Mouse (Mus musculus): ENCODE measurements at regions not wholly inside any gene's neighbourhood (a gene's known extent, or its start where the extent isn't known, plus 50 kb on each side); places are given as distances from the start of the nearest gene placed in this dataset.

DNA sequence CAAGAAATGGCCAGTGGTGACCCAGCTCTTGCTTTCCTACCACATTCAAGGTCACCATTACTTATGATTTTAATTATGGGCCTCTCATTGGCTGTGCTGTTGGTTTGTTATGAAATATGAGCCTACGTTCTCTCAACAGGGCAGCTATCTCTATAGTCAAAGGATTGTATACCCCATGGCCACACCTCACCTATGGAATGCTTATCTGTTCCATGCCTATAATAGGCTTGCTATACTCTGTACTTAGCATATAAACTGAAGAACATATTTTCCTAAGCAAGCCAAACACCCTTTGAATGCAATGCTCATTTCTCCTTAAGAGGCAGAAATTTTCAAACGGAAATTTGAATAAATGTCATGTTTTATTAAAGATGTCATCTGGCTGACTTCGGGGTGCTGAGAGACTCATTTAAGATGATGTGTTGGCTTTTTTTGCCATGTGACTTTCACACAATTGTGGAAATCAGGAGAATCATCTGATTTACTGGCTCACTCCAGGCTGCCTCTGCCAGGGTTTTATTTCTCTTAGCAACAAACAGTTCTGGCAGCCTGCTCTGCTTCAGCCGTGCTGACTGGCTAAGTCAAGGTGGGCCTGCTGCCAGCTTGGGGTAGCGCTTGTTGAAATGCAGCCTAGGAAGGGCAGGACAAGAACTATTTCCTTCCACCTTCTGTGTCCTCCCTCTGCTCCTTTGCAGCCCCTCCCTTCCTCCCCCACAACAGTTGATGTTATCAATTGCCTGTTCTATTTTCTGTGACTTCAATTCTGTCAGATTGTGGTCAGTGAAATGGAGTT is 102.0 kb upstream of the Nampt start:
- DNase-seq = peak; percentile 54 to 77
- intact Hi-C loops (cut with DNase I) = no loop called here

DNA sequence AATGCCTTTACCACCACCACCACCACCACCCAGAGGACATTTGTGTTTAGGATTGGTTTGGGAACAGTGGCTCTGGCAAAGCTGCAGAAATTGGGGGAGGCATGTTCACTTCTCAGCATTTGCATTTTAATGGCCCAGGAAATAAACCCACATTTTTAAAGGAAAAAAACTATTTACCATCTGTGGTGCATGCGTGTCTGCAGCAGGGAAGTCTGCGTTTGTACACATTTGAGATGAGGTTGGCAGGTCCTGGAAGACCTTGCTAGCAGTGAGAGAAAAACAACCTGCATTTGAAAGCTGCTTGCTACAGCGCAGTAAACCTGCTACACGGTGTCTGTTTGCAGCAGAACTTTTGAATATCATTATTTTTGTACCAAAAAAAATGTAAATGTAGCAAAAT is 100.1 kb upstream of the Nampt start:
- no peak for DNase-seq
- intact Hi-C loops (cut with DNase I) = no loop called here

DNA sequence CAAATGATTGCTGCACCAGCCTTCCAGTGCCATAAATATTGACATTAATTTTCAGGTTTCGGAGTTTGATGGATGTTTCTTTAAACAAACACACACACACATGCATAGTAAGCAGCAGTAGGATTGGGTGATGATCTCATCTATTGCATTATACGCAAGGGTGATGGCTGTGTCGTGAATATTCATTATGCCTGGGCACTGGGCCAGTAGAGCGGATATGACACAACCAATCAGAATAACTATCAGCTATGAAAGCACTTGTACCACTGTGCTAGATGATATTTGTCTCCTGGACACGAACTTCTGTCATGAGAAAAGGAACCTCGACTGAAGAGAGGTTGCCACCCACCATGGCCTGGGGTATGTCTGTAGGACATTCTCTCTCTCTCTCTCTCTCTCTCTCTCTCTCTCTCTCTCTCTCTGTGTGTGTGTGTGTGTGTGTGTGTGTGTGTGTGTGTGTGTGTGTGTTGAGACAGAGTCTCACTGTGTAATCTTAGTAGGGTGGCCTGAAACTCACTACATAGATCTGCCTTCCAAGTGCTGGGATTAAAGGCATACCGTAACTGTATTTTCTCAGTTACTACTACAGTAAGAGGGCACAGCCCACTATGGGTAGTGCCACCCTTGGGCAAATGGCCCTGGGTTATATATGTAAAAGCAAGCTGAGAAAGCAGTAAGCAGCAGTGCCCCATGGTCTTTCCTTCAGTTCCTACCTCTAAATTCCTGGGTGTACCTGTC is 94.7 kb upstream of the Nampt start:
- no peak for DNase-seq
- intact Hi-C loops (cut with DNase I) = no loop called here

DNA sequence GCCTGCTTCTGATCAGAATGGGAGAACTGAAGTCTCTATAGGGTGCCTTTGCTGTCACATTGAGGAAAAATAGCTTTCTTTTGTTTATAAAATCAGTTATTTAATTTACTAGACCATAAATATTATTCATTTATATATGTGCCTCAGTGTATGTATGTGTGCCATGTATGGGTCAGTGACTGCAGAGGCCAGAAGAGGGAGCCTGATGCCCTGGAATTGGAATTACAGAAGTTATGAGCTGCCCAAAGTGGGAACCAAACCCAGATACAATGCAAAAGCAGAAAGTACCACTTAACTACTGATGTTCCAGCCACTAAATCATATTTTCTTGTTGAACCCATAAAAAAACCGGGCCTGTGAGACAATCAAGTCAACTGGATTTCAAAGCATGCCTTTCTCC is 91.8 kb upstream of the Nampt start:
- no peak for DNase-seq
- intact Hi-C loops (cut with DNase I) = no loop called here

DNA sequence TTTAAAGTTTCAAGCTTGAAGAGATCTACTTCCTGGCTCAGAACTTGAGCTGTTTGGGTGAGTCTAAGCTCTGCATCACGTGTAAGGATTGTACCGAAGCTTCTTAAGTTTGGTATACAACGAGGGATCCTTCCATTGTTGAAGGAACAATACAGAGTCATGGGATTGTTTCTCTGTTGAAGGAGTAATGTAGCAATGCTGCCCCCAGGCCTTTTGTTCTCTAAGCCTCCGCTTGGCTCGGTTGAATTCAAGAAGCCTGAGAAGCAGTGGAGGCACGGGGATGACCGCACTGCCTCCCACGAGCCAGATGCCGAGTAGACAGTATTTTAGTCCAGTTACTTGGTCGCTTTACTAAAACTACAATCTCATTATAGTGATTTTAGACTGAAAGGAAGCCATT is 90.9 kb upstream of the Nampt start:
- intact Hi-C loops (cut with DNase I) = no loop called here
- no peak for DNase-seq

DNA sequence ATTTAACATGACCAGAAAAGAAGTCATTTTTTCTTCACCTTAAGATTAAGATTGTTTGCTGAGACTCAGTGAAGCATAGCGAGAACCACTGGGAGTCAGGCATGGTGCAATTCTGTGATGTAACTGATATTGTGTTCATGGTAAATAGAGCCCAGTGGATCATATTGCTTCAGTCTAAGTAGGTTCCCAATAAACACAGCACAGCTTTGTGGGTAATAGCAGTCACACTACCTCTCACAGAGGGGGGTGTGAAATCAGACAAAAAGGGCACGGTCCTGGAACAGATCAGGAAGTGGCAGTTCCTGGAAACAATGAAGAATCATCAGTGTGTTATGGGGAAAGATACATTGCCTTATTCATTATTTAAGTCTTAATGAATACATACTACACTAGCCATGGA is 84.1 kb upstream of the Nampt start:
- DNase-seq = no peak
- intact Hi-C loops (cut with DNase I) = no loop called here

DNA sequence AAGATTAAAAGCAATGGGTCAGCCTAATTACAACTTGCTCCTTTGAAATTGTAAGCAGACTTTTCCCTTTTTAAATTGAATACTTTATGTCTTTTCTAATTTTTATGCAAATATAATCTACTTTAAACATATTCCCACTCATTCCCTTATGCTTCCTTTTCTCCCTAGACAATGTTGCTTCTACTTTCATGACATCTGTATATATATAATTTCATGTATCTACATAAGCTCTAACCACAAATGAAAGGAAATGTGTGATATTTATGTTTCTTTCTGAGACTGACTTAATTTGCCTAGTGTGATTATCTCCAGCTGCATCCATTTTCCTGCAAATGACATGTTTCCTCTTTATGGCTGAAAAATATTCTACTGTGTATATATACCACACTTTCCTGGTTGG is 77.9 kb upstream of the Nampt start:
- DNase-seq = no peak
- intact Hi-C loops (cut with DNase I) = no loop called here

DNA sequence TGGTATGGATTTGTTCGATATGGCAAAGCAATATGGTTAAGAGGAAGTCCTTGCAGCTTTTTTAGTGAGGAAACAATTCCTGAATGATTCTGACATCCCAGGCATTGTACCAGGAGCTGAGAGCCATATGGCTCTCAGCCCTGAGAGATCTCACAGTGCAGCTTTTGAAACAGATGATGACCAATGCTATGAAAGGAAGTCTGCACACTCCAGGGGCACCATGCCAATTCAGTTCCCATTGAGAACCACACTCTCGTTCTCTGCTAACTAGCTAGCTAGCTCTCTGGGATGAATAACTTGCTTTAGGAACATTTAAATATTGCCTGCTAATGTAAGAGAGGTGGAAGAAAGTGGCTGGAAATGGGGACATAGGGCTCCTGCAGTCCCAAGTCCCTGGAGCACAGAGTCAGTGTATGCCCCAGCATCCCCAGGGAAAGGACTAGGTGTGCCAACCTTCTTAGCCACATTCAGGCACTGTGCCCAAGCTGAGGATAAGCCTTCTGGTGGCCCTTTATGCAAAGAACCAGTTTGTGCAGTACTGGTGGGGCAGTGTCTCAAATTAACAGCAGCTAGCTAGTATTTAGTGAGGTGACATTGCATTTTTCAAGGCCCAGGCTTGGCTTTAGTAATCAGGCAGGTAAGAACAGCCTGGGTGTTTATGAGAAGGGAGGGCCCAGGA is 61.8 kb upstream of the Nampt start:
- intact Hi-C loops (cut with DNase I) = no loop called here

DNA sequence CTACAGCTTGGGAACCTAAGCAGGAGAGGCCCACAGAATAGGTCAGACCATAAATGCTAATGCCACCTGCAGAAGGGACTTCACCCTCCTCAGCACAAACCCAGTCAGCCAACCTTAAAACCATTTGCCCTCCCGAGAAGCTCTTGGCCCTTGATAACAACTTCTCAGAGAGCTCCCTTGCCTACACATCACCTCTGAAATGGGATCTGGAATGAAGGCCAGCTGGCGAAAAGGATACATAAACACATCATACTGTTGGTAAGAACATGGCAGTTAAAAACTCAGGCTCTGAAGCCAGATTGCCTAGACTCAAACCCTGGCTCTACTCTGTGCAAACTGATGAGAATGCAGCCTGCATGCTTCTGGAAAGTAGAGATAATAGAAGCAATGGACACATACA is 61.2 kb upstream of the Nampt start:
- intact Hi-C loops (cut with DNase I) = no loop called here
- no peak for DNase-seq

More for the DNA sequence above, 61.8 kb upstream of the Nampt start:
- no peak for DNase-seq

DNA sequence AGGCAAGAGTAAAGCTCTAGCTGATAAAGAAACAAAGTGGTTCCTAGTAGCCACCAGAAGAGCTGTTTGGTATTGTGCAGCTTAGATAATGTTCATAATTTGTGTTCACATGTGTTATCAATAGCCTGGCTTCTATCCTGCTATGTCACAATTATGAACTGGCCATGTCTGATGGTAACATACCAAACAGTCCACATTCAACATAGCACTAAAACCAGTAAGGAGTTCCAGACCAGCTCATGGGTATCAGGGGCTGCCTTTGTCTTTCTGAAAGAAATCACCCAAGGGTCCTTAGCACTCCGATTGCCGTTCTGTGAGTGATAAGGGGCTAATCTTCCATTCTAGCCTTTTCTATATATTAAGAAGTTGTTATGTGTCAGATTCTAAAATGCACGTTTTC is 58.7 kb upstream of the Nampt start:
- intact Hi-C loops (cut with DNase I) = no loop called here
- no peak for DNase-seq

DNA sequence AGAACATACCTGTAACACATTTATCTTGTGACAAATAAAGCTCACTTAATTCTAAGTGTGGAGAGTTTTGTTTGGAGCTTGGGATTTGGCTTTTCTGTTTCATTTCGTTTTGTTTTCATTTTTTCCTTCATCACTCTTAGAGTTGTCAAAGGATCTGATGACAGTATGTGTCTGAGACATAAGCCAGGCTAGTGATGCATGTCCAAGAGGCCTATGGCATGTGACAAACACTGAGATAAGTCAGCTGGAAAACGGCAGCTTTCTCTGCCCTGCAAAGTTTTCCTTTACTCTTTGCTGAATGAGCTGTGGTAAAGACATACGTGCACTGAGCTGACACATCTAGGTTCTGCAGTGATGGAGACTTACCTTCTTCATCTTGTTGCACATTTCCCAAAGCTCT is 58.3 kb upstream of the Nampt start:
- no peak for DNase-seq
- intact Hi-C loops (cut with DNase I) = no loop called here

DNA sequence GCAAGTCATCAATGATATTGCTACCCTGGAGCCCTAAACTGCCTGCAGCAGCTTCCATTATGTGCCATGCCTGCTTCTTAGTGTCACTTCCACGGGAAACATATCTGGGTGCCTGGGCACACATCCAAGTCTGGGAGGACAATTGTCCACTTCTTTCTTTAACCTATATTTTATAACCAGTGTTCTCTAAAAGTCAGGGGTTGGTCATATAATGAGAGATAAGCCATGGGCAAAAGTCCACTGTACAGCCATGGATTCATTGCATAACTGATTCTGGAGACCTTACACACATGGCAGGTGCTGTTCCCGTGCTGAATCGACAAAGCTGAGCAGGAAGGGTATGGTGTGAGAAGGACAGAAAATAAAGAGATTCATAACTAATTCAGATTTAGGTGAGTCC is 55.1 kb upstream of the Nampt start:
- DNase-seq = no peak
- intact Hi-C loops (cut with DNase I) = no loop called here

DNA sequence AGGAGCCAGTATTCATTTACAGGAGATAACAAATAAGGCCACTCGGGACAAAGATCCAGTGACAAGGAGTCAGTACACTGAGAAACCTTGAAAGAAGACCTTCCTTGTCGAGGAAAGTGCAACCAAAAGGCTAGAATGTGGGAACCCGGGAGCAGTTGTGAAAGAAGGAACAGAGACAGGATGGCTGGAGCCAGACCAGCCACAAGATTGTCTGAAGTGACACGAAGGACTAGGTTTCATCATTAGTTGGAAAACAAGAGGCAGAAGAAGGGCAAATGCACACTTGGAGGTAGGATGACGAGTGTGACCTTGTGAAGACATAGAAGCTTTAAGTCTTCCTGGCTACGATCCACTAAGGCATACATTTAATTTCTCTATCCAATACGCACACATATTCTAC is 54.6 kb upstream of the Nampt start:
- intact Hi-C loops (cut with DNase I) = no loop called here
- no peak for DNase-seq

DNA sequence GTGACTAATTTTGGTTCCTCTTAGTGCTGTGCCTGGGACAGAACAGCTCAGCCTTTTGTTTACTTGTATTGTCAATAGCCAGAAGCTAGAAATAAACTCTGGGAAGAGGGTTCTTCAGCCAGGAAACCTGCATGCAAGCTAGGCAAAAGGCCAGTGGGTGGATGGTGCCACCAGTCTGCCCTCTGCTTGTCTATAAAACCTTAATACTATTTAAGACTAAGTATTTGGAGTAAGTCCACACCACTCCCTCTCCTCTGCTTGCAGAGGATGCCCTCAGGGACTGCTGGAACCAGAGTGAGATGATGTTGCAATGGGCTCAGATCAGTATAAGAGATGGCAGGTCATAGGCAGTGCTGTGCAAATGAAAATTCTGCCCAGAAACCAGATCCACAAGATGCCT is 53.5 kb upstream of the Nampt start:
- peak in 1 of 2 experiments; percentile 9 for DNase-seq
- intact Hi-C loops (cut with DNase I) = no loop called here

DNA sequence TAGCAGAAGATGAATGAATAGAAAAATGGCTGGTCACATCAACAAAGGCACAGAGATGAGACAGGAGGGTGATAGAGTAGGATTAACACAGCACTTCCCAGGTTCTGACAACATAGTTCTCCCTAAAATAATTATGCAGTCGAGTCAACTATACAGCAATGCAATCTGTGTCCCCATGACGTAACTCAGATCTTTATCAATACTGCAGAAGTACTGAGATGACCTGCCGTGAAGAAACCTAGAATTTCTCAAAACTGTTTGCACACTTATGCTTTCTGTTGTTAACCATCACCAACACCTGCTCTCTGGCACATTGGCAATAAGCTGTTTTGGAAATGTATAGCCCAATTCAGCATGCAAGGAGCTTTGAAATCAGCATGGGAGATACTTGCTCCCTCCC is 52.8 kb upstream of the Nampt start:
- intact Hi-C loops (cut with DNase I) = no loop called here

DNA sequence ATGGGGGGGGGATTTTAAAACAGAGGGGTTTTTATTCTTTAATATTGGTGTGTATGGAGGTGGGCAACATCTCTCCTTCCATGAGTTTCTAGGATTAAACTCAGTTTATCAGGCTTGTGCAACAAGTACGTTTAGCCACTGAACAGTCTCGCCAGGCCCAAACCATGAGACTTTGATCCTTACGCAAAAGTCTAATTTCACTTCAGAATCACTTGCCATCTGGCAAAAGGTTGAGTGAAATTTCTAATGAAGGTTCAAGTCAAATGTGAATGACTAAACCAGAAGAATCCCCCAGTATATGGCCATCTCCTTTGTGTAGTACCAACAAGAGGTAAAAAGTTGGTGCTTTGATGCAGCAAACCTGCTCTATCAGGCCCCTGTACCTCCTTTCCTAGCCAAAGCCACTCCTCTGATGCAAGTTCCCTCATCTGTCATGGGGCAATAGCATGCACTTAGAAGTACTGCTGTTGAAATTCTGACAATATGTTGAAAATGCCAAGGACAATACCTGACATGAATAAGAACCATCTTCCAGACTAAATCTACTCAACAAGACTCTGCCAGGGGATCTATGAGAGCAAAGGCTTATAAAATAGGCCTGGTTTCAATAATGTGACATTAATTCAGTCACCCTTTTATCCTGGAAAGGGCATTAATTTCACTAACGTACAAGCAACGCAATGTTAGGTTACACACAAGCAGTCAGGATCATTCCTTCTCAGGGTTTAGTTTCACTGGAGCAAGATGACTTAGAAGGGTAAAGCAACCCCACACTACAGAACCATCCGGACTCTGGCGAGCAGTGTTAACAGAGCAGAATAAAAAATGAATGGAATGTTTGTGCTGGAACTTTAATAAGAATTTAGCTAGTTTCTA is 51.9 kb upstream of the Nampt start:
- intact Hi-C loops (cut with DNase I) = no loop called here
- DNase-seq = no peak

More for the DNA sequence above, 52.8 kb upstream of the Nampt start:
- no peak for DNase-seq

DNA sequence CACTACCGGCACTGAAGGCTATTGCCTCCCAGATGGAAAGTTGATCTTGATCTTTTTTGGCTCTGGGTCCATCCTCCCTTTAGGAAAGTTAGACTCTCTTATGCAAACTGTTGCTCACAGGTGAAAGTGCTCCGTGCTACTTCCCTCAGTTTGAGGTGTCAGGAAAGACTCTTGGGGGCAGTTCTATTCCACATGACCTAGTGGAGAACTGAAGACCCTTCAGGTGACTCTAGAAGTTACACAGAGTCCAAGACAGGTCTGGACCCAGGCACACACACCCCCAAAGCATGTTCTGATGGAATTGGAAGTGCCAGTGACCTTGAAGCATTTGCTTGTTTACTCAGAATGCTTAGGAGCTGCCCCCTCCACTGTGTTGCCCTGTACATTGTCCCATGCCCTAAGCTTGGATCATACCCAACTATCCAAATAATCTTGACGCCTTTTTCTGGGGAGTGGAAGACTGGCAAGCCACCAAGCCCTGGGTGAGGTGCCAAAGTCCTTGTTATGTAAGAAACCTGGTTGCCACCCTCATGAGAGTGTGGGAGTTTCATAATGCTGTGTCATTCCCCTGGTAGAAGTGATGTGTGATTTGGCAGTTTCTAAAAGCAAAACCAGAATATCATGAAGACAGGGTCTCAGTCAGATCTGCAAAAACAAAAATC is 51.1 kb upstream of the Nampt start:
- intact Hi-C loops (cut with DNase I) = no loop called here
- DNase-seq = no peak

DNA sequence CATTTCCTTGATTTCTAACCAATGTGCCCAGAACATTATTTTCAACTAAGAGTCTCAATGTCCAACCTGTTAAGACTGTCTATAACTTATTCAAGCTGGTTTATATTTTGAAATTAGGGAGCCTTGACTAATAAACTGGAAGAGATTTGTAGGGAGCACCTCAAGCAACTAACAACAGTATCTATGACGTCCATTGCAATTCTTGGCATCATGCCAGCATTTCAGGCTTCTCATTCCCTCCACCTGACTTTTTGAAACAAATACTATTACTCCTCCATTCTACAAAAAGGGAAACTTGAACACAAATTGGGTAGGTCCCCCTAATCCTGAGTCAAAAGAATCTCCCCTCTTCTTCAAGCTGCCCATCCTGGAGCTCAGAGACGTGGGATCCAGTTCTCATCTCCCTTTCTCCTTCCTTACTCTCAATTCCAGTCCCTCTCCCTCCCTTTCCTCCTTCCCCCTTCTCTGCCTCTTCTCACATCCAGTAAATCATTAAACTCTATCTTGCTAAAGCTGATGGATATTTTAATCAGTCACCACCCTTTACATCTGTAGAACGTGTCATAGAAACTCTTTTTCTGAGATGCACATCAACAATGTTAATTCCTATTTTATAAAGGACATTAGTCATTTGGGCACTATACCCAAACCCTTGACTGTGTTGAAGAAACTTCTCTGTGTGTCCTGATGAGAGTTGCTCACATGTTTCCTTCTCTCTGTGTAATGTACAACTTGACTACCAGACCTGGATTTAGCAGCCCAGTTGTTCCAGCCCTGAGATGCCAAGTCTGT is 50.4 kb upstream of the Nampt start:
- intact Hi-C loops (cut with DNase I) = no loop called here
- no peak for DNase-seq
